Mouse (Mus musculus): ENCODE data around the gene Kcnb1. TPM values are rescaled to one million over a fixed set of nuclear protein-coding genes. Genes with fewer than 3 reads are reported as not detected.

Gene Kcnb1
- polyA plus RNA-seq, 1 experiment: 0.45 TPM

GRCm38 (mm10) chr2:167167515-167168212 is 22.3 kb downstream of the Kcnb1 start:
- TF ChIP-seq CTCF (IDR thresholded peaks at IDR 0.05; ENCODE audit: control insufficient read depth, insufficient read depth, low read length) (no peak), POLR2A (IDR thresholded peaks at IDR 0.05; ENCODE audit: borderline replicate concordance, control insufficient read depth, low read depth, low read length) (no peak)
- WGBS: 7% methylated on average over 11 of the region's 11 CpGs
- Histone ChIP-seq H3K4me1 (ENCODE audit: control insufficient read depth, insufficient read depth, low read length) (no peaks in the 10 kb centered on the region; the same call in 1 of the 2 replicates), H3K4me3 (replicated peaks; ENCODE audit: control insufficient read depth, low read depth, low read length) (no peak overlapping the region), H3K27ac (ENCODE audit: control insufficient read depth, insufficient read depth, low read depth, low read length, poor library complexity) (no peak overlapping the region)

- Histone ChIP-seq H3K4me3 (replicated peaks; ENCODE audit: control insufficient read depth, low read depth, low read length) (no peak overlapping the region), H3K27ac (ENCODE audit: control insufficient read depth, insufficient read depth, low read depth, low read length, poor library complexity) (no peak overlapping the region), H3K4me1 (ENCODE audit: control insufficient read depth, insufficient read depth, low read length) (no peaks in the 10 kb centered on the region; the same call in 1 of the 2 replicates)
- no peak for TF ChIP-seq POLR2A (IDR thresholded peaks at IDR 0.05; ENCODE audit: borderline replicate concordance, control insufficient read depth, low read depth, low read length)
- no peak for TF ChIP-seq CTCF (IDR thresholded peaks at IDR 0.05; ENCODE audit: control insufficient read depth, insufficient read depth, low read length)
- 83% methylated on average over 9 of the region's 9 CpGs for WGBS
Observed at GRCm38 (mm10) chr2:167163600-167163999, 26.4 kb downstream of the Kcnb1 start.

- 89% methylated on average over 10 of the region's 10 CpGs for WGBS
- H3K4me3 ChIP-seq (replicated peaks; ENCODE audit: control insufficient read depth, low read depth, low read length): no peak overlapping the region
- H3K4me1 ChIP-seq (ENCODE audit: control insufficient read depth, insufficient read depth, low read length): no peaks in the 10 kb centered on the region; the same call in 1 of the 2 replicates
- H3K27ac ChIP-seq (ENCODE audit: control insufficient read depth, insufficient read depth, low read depth, low read length, poor library complexity): no peak overlapping the region
- TF ChIP-seq POLR2A (IDR thresholded peaks at IDR 0.05; ENCODE audit: borderline replicate concordance, control insufficient read depth, low read depth, low read length): no peak
- no peak for TF ChIP-seq CTCF (IDR thresholded peaks at IDR 0.05; ENCODE audit: control insufficient read depth, insufficient read depth, low read length)
Observed at GRCm38 (mm10) chr2:167163134-167163533, 26.8 kb downstream of the Kcnb1 start.

- H3K4me1 ChIP-seq (ENCODE audit: control insufficient read depth, insufficient read depth, low read length): no peaks in the 10 kb centered on the region; the same call in 1 of the 2 replicates
- H3K27ac ChIP-seq (ENCODE audit: control insufficient read depth, insufficient read depth, low read depth, low read length, poor library complexity): no peak overlapping the region
- 68% methylated on average over 10 of the region's 10 CpGs for WGBS
- TF ChIP-seq POLR2A (IDR thresholded peaks at IDR 0.05; ENCODE audit: borderline replicate concordance, control insufficient read depth, low read depth, low read length) (no peak), CTCF (IDR thresholded peaks at IDR 0.05; ENCODE audit: control insufficient read depth, insufficient read depth, low read length) (no peak)
- no peak overlapping the region for H3K4me3 ChIP-seq (replicated peaks; ENCODE audit: control insufficient read depth, low read depth, low read length)
Observed at GRCm38 (mm10) chr2:167162516-167163021, 27.4 kb downstream of the Kcnb1 start.

GRCm38 (mm10) chr2:167159721-167160120 is 30.2 kb downstream of the Kcnb1 start:
- WGBS: 82% methylated on average over 4 of the region's 4 CpGs

GRCm38 (mm10) chr2:167158780-167159179 is 31.2 kb downstream of the Kcnb1 start:
- 78% methylated on average over 5 of the region's 5 CpGs for WGBS
- no peak for TF ChIP-seq CTCF (IDR thresholded peaks at IDR 0.05; ENCODE audit: control insufficient read depth, insufficient read depth, low read length)
- TF ChIP-seq POLR2A (IDR thresholded peaks at IDR 0.05; ENCODE audit: borderline replicate concordance, control insufficient read depth, low read depth, low read length): no peak
- H3K27ac ChIP-seq (ENCODE audit: control insufficient read depth, insufficient read depth, low read depth, low read length, poor library complexity): no peak overlapping the region

More at GRCm38 (mm10) chr2:167159721-167160120, 30.2 kb downstream of the Kcnb1 start:
- H3K4me1 ChIP-seq (ENCODE audit: control insufficient read depth, insufficient read depth, low read length): no peaks in the 10 kb centered on the region
- TF ChIP-seq CTCF (IDR thresholded peaks at IDR 0.05; ENCODE audit: control insufficient read depth, insufficient read depth, low read length): no peak
- no peak for TF ChIP-seq POLR2A (IDR thresholded peaks at IDR 0.05; ENCODE audit: borderline replicate concordance, control insufficient read depth, low read depth, low read length)
- H3K4me3 ChIP-seq (replicated peaks; ENCODE audit: control insufficient read depth, low read depth, low read length): no peak overlapping the region
- H3K27ac ChIP-seq (ENCODE audit: control insufficient read depth, insufficient read depth, low read depth, low read length, poor library complexity): no peak overlapping the region

GRCm38 (mm10) chr2:167156118-167156715 is 33.7 kb downstream of the Kcnb1 start:
- WGBS: 72% methylated on average over 9 of the region's 9 CpGs
- no peak overlapping the region for H3K4me3 ChIP-seq (replicated peaks; ENCODE audit: control insufficient read depth, low read depth, low read length)
- H3K4me1 ChIP-seq (ENCODE audit: control insufficient read depth, insufficient read depth, low read length): no peaks in the 10 kb centered on the region
- no peak overlapping the region for H3K27ac ChIP-seq (ENCODE audit: control insufficient read depth, insufficient read depth, low read depth, low read length, poor library complexity)
- TF ChIP-seq POLR2A (IDR thresholded peaks at IDR 0.05; ENCODE audit: borderline replicate concordance, control insufficient read depth, low read depth, low read length): no peak
- TF ChIP-seq CTCF (IDR thresholded peaks at IDR 0.05; ENCODE audit: control insufficient read depth, insufficient read depth, low read length): no peak

More at GRCm38 (mm10) chr2:167158780-167159179, 31.2 kb downstream of the Kcnb1 start:
- Histone ChIP-seq H3K4me1 (ENCODE audit: control insufficient read depth, insufficient read depth, low read length) (no peaks in the 10 kb centered on the region), H3K4me3 (replicated peaks; ENCODE audit: control insufficient read depth, low read depth, low read length) (no peak overlapping the region)

GRCm38 (mm10) chr2:167155541-167155973 is 34.4 kb downstream of the Kcnb1 start:
- H3K27ac ChIP-seq (ENCODE audit: control insufficient read depth, insufficient read depth, low read depth, low read length, poor library complexity): no peak overlapping the region

More at GRCm38 (mm10) chr2:167155541-167155973, 34.4 kb downstream of the Kcnb1 start:
- TF ChIP-seq CTCF (IDR thresholded peaks at IDR 0.05; ENCODE audit: control insufficient read depth, insufficient read depth, low read length) (no peak), POLR2A (IDR thresholded peaks at IDR 0.05; ENCODE audit: borderline replicate concordance, control insufficient read depth, low read depth, low read length) (no peak)
- H3K4me1 ChIP-seq (ENCODE audit: control insufficient read depth, insufficient read depth, low read length): no peaks in the 10 kb centered on the region
- no peak overlapping the region for H3K4me3 ChIP-seq (replicated peaks; ENCODE audit: control insufficient read depth, low read depth, low read length)
- WGBS: 54% methylated on average over 4 of the region's 4 CpGs
